Mouse (Mus musculus) stomach, postnatal 0 days (tissue): ENCODE measurements at regions not wholly inside any gene's neighbourhood (a gene's known extent, or its start where the extent isn't known, plus 50 kb on each side); places are given as distances from the start of the nearest gene placed in this dataset.

Experiments used
- CTCF ChIP-seq: IDR thresholded peaks from 2 replicates; pipeline ENCODE4 v1.5.1; 2016; ENCODE audit warnings: antibody characterized with exemption, low read depth, mild to moderate bottlenecking, moderate library complexity
- EP300 ChIP-seq: optimal IDR thresholded peaks from 2 replicates; pipeline ENCODE3; 2016; ENCODE audit warnings: antibody characterized with exemption

DNA sequence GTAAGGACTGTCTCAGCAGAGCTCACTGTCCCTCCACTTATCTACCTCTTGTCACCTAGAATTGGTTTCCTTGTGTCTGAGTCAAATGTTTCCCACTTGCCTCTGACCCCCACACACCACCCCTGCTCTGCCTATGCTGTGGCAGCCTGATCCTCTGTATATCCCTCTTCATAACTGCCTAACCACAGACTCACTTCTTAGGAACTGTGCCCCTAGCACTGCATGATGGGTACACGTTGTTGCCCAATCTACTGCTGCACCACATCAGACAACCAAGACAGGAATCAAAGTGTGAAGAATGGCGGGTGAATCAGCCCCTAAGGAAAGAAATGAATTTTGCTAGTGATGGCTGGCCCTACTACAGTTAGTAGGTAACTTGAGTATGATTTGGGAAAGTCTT is 167.4 kb downstream of the B3gnt2 start:
- TF ChIP-seq CTCF (no peak), EP300 (no peak)
